Mouse (Mus musculus): Measurements from ENCODE around the gene Pde4c. TPM values are rescaled to one million over a fixed set of nuclear protein-coding genes. Genes with fewer than 3 reads are reported as not detected.
A peak's percentile ranks its signal among the peaks of the same experiment; 100 is the strongest.

Gene Pde4c
- total and polyA plus RNA-seq, 2 experiments from 2014 or later = 0.39 to 0.77 TPM

- no peak for DNase-seq (ENCODE audit: low spot score)
Measured at GRCm38 (mm10) chr8:70695318-70696018, 28.1 kb upstream of the Pde4c start.

GRCm38 (mm10) chr8:70696019-70696885, 27.3 kb upstream of the Pde4c start:
- Histone ChIP-seq H3K4me3 (ENCODE audit: low read depth, low read length) (peak overlapping the region; percentile 25; the same call in 1 of the 2 replicates), H3K36me3 (ENCODE audit: insufficient read depth, low read length) (no peaks in the 10 kb centered on the region), H3K9ac (replicated peaks; ENCODE audit: low read length, poor library complexity, severe bottlenecking) (0 out of 2 replicates have a peak overlapping the region, but pooled peaks have one; percentile 36), H3K27me3 (ENCODE audit: insufficient read depth, low read length) (no peaks in the 10 kb centered on the region), H3K4me2 (ENCODE audit: low read depth, low read length, poor library complexity, severe bottlenecking) (peak overlapping the region; percentile 55), H3K27ac (ENCODE audit: low read depth, low read length) (0 out of 2 replicates have a peak overlapping the region, but pooled peaks have one; percentile 26), H3K4me1 (ENCODE audit: insufficient read depth, low read length) (peaks cover 14% of the 10 kb centered on the region; the same call in 1 of the 2 replicates), H3K9me3 (ENCODE audit: low read length) (no peaks in the 10 kb centered on the region)
- TF ChIP-seq CTCF (IDR thresholded peaks at IDR 0.05) = no peak
- ATAC-seq (ENCODE audit: low FRiP score) = no peak
- DNase-seq (ENCODE audit: low spot score) = peak; percentile 77
- WGBS = 8% methylated on average over 31 of the region's 31 CpGs

More at GRCm38 (mm10) chr8:70695318-70696018, 28.1 kb upstream of the Pde4c start:
- 43% methylated on average over 32 of the region's 32 CpGs for WGBS
- TF ChIP-seq CTCF (IDR thresholded peaks at IDR 0.05) = no peak
- H3K4me2 ChIP-seq (ENCODE audit: low read depth, low read length, poor library complexity, severe bottlenecking) = no peak overlapping the region
- peaks cover 14% of the 10 kb centered on the region; the same call in 1 of the 2 replicates for H3K4me1 ChIP-seq (ENCODE audit: insufficient read depth, low read length)
- no peaks in the 10 kb centered on the region for H3K9me3 ChIP-seq (ENCODE audit: low read length)
- no peak overlapping the region for H3K4me3 ChIP-seq (ENCODE audit: low read depth, low read length)
- no peak for ATAC-seq (ENCODE audit: low FRiP score)
- H3K27ac ChIP-seq (ENCODE audit: low read depth, low read length) = 0 out of 2 replicates have a peak overlapping the region, but pooled peaks have one; percentile 38
- no peaks in the 10 kb centered on the region for H3K36me3 ChIP-seq (ENCODE audit: insufficient read depth, low read length)
- H3K9ac ChIP-seq (replicated peaks; ENCODE audit: low read length, poor library complexity, severe bottlenecking) = no peak overlapping the region
- no peaks in the 10 kb centered on the region for H3K27me3 ChIP-seq (ENCODE audit: insufficient read depth, low read length)

- Histone ChIP-seq H3K9ac (replicated peaks; ENCODE audit: low read length, poor library complexity, severe bottlenecking) (no peak overlapping the region), H3K9me3 (ENCODE audit: low read length) (no peaks in the 10 kb centered on the region), H3K4me3 (ENCODE audit: low read depth, low read length) (no peak overlapping the region), H3K4me1 (ENCODE audit: insufficient read depth, low read length) (peaks cover 19% of the 10 kb centered on the region), H3K27me3 (ENCODE audit: insufficient read depth, low read length) (no peaks in the 10 kb centered on the region), H3K27ac (ENCODE audit: low read depth, low read length) (peak overlapping the region; percentile 26; the same call in 1 of the 2 replicates), H3K4me2 (ENCODE audit: low read depth, low read length, poor library complexity, severe bottlenecking) (peak overlapping the region; percentile 55), H3K36me3 (ENCODE audit: insufficient read depth, low read length) (no peaks in the 10 kb centered on the region)
- no peak for TF ChIP-seq CTCF (IDR thresholded peaks at IDR 0.05)
- DNase-seq (ENCODE audit: low spot score) (no peak), ATAC-seq (ENCODE audit: low FRiP score) (no peak)
- 59% methylated on average over 4 of the region's 4 CpGs for WGBS
Measured at GRCm38 (mm10) chr8:70696946-70697345, 26.6 kb upstream of the Pde4c start.

GRCm38 (mm10) chr8:70697366-70698250, 25.9 kb upstream of the Pde4c start:
- WGBS = 70% methylated on average over 12 of the region's 12 CpGs
- no peaks in the 10 kb centered on the region for H3K9me3 ChIP-seq (ENCODE audit: low read length)
- ATAC-seq (ENCODE audit: low FRiP score) (no peak), DNase-seq (ENCODE audit: low spot score) (no peak)
- H3K4me3 ChIP-seq (ENCODE audit: low read depth, low read length) = peak overlapping the region; percentile 92
- peak overlapping the region; percentile 54 for H3K9ac ChIP-seq (replicated peaks; ENCODE audit: low read length, poor library complexity, severe bottlenecking)
- TF ChIP-seq CTCF (IDR thresholded peaks at IDR 0.05) = no peak
- no peaks in the 10 kb centered on the region for H3K27me3 ChIP-seq (ENCODE audit: insufficient read depth, low read length)
- no peaks in the 10 kb centered on the region for H3K36me3 ChIP-seq (ENCODE audit: insufficient read depth, low read length)
- H3K27ac ChIP-seq (ENCODE audit: low read depth, low read length) = peak overlapping the region; percentile 97
- peaks cover 16% of the 10 kb centered on the region for H3K4me1 ChIP-seq (ENCODE audit: insufficient read depth, low read length)
- H3K4me2 ChIP-seq (ENCODE audit: low read depth, low read length, poor library complexity, severe bottlenecking) = peak overlapping the region; percentile 66

- Histone ChIP-seq H3K27ac (ENCODE audit: low read depth, low read length) (peak within 1 kb of the TSS; percentile 97), H3K4me1 (ENCODE audit: insufficient read depth, low read length) (peaks cover 16% of the 10 kb centered on the region), H3K4me2 (ENCODE audit: low read depth, low read length, poor library complexity, severe bottlenecking) (peak within 1 kb of the TSS; percentile 66), H3K36me3 (ENCODE audit: insufficient read depth, low read length) (no peaks in the 10 kb centered on the region), H3K9ac (replicated peaks; ENCODE audit: low read length, poor library complexity, severe bottlenecking) (peak within 1 kb of the TSS; percentile 97), H3K4me3 (ENCODE audit: low read depth, low read length) (peak within 1 kb of the TSS; percentile 92), H3K9me3 (ENCODE audit: low read length) (no peaks in the 10 kb centered on the region), H3K27me3 (ENCODE audit: insufficient read depth, low read length) (no peaks in the 10 kb centered on the region)
- peak; percentile 90 for ATAC-seq (ENCODE audit: low FRiP score)
- DNase-seq (ENCODE audit: low spot score) = peak; percentile 99
- WGBS = under 1% methylated on average over 54 of the region's 69 CpGs
- TF ChIP-seq CTCF (IDR thresholded peaks at IDR 0.05) = peak; percentile 53
Measured at GRCm38 (mm10) chr8:70698310-70699109, 25.0 kb upstream of the Pde4c start, which contains the start of gene Jund. TSS of gene Jund (plus strand) at chr8:70698949.
